Mouse (Mus musculus): ENCODE data around the gene Tmem260. TPM values are rescaled to one million over a fixed set of nuclear protein-coding genes. Genes with fewer than 3 reads are reported as not detected.
A peak's percentile ranks its signal among the peaks of the same experiment; 100 is the strongest.
"Not testable (repeated sequence)": the region's sequence is repeated elsewhere in the genome, so short reads cannot be mapped to it uniquely, and the experiment has no call there.

Gene Tmem260
- polyA plus RNA-seq, 1 experiment from 2014 or later = 10.0 TPM

DNA sequence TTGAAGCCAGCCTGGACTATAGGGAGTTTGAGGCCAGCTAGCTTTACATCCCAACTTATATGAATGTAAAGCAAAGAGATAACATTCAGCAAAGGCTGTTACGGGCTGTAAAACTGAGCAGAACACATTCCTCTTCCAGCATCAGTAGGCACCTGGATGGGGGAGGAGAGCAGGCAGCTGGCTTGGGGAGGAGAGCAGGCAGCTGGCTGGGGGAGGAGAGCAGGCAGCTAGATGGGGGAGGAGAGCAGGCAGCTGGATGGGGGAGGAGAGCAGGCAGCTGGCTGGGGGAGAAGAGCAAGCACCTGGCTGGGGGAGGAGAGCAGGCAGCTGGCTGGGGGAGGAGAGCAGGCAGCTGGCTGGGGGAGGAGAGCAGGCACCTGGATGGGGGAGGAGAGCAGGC is 29.4 kb downstream of the Tmem260 start:
- WGBS = 74% methylated on average over 1 of the region's 1 CpGs
- Histone ChIP-seq H3K36me3 (ENCODE audit: insufficient read depth, low read length) (no peaks in the 10 kb centered on the region; the same call in 1 of the 2 replicates), H3K4me2 (replicated peaks; ENCODE audit: low read depth, low read length) (no peak overlapping the region), H3K9me3 (ENCODE audit: low read length) (no peaks in the 10 kb centered on the region), H3K4me1 (ENCODE audit: insufficient read depth, low read depth, low read length) (no peaks in the 10 kb centered on the region), H3K27ac (ENCODE audit: low read length) (no peak overlapping the region), H3K27me3 (replicated peaks; ENCODE audit: insufficient read depth, low read length) (no peaks in the 10 kb centered on the region), H3K4me3 (ENCODE audit: low read depth, low read length) (no peak overlapping the region), H3K9ac (replicated peaks; ENCODE audit: low read depth) (no peak overlapping the region)
- DNase-seq (ENCODE audit: low spot score) (no peak), ATAC-seq (no peak)
- TF ChIP-seq EP300 (IDR thresholded peaks at IDR 0.05) = no peak
- no peak for TF ChIP-seq CTCF (IDR thresholded peaks at IDR 0.05)

DNA sequence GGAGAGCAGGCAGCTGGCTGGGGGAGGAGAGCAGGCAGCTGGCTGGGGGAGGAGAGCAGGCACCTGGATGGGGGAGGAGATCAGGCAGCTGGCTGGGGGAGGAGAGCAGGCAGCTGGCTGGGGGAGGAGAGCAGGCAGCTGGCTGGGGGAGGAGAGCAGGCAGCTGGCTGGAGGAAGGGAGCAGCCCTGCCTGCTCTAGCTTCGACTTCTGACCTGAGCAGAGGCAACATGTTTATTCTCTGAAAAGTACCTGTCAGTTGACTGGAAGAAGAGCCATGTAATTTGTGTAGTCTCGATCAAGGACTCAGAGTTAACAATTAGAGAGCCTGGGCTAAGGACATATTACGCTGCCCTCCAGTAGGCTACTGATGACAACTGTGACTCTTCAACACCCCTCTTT is 29.9 kb downstream of the Tmem260 start:
- 40% methylated on average over 3 of the region's 3 CpGs for WGBS

DNA sequence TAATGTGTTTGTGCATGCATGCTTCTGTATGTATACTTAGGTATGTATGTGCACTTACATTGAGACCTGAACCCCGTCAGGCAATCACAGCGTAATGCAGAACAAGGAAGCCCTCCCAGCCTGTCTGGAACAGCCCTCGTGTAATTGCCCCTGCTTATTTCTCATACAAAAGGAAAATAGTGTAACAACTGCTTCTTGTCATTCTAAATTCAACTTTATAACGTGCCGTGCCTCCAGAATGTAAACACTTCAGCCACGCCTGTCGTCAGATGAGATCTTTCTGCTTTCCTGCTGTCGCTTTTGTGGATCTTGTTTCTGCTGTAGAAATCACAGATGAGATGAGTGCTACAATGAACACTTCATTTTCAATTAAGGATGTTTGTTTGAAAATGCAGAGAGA is 30.4 kb downstream of the Tmem260 start:
- H3K4me3 ChIP-seq (ENCODE audit: low read depth, low read length) = no peak overlapping the region
- peak; percentile 74 for DNase-seq (ENCODE audit: low spot score)
- H3K4me2 ChIP-seq (replicated peaks; ENCODE audit: low read depth, low read length) = no peak overlapping the region
- no peaks in the 10 kb centered on the region for H3K4me1 ChIP-seq (ENCODE audit: insufficient read depth, low read depth, low read length)
- TF ChIP-seq CTCF (IDR thresholded peaks at IDR 0.05) (no peak), EP300 (IDR thresholded peaks at IDR 0.05) (peak; percentile 43)
- no peaks in the 10 kb centered on the region; the same call in 1 of the 2 replicates for H3K36me3 ChIP-seq (ENCODE audit: insufficient read depth, low read length)
- H3K9ac ChIP-seq (replicated peaks; ENCODE audit: low read depth) = no peak overlapping the region
- H3K9me3 ChIP-seq (ENCODE audit: low read length) = no peaks in the 10 kb centered on the region
- 0 out of 2 replicates have a peak overlapping the region, but pooled peaks have one; percentile 54 for H3K27ac ChIP-seq (ENCODE audit: low read length)
- 26% methylated on average over 8 of the region's 8 CpGs for WGBS
- H3K27me3 ChIP-seq (replicated peaks; ENCODE audit: insufficient read depth, low read length) = no peaks in the 10 kb centered on the region
- peak; percentile 82 for ATAC-seq

More for the DNA sequence above, 29.9 kb downstream of the Tmem260 start:
- H3K36me3 ChIP-seq (ENCODE audit: insufficient read depth, low read length); H3K9me3 ChIP-seq (ENCODE audit: low read length); H3K4me3 ChIP-seq (ENCODE audit: low read depth, low read length); H3K9ac ChIP-seq (replicated peaks; ENCODE audit: low read depth); H3K4me1 ChIP-seq (ENCODE audit: insufficient read depth, low read depth, low read length); H3K4me2 ChIP-seq (replicated peaks; ENCODE audit: low read depth, low read length); H3K27me3 ChIP-seq (replicated peaks; ENCODE audit: insufficient read depth, low read length): not testable (repeated sequence)
- peak; percentile 38 for ATAC-seq
- H3K27ac ChIP-seq (ENCODE audit: low read length) = peak overlapping the region; percentile 54; the same call in 1 of the 2 replicates
- DNase-seq (ENCODE audit: low spot score) = peak; percentile 25

DNA sequence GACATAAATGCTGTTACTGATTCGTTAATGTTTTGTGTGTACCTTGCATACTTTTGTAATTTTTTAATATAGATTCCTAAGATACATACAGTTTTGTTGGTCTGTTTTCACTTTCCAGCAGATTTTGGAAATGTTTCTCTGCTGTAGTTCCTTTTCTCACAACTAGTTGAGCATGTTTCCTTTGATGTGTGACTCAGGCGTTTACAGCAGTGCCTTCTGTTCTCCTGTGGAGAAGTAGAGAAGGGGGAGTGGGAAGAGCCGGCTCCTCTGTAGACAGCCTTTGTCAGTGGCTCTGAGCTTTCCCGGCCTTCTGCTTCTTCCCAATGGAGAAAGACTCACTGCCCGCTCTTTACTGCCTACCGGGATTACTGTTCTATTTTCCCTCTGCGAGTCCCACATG is 35.7 kb downstream of the Tmem260 start:
- Histone ChIP-seq H3K9me3 (ENCODE audit: low read length) (no peaks in the 10 kb centered on the region), H3K36me3 (ENCODE audit: insufficient read depth, low read length) (no peaks in the 10 kb centered on the region; the same call in 1 of the 2 replicates), H3K4me1 (ENCODE audit: insufficient read depth, low read depth, low read length) (no peaks in the 10 kb centered on the region), H3K4me2 (replicated peaks; ENCODE audit: low read depth, low read length) (no peak overlapping the region), H3K9ac (replicated peaks; ENCODE audit: low read depth) (no peak overlapping the region), H3K27me3 (replicated peaks; ENCODE audit: insufficient read depth, low read length) (no peaks in the 10 kb centered on the region), H3K4me3 (ENCODE audit: low read depth, low read length) (no peak overlapping the region), H3K27ac (ENCODE audit: low read length) (no peak overlapping the region)
- TF ChIP-seq EP300 (IDR thresholded peaks at IDR 0.05) = no peak
- no peak for TF ChIP-seq CTCF (IDR thresholded peaks at IDR 0.05)
- no peak for DNase-seq (ENCODE audit: low spot score)
- ATAC-seq = no peak
- WGBS = 65% methylated on average over 7 of the region's 7 CpGs

DNA sequence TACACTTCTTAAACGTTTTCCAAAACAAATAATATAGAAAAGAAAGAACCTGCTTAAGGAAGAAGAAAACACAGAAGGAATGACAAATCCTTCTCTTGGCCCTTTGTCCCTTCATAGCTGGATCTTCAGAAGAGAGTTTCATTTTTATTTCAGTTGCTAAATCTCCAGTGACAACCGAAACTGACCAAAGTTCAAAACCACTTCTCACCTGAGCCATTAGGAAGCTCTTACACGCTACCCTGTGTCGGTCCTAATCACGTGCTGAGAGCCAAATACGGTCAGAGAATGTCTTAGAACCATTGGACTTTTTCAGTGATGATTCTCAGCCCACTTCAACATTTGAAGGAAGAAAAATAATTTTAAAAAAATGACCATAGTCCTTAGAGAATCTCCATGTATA is 36.8 kb downstream of the Tmem260 start:
- H3K27ac ChIP-seq (ENCODE audit: low read length) = no peak overlapping the region
- H3K36me3 ChIP-seq (ENCODE audit: insufficient read depth, low read length) = no peaks in the 10 kb centered on the region; the same call in 1 of the 2 replicates
- H3K4me1 ChIP-seq (ENCODE audit: insufficient read depth, low read depth, low read length) = no peaks in the 10 kb centered on the region
- H3K4me3 ChIP-seq (ENCODE audit: low read depth, low read length) = no peak overlapping the region
- H3K9ac ChIP-seq (replicated peaks; ENCODE audit: low read depth) = no peak overlapping the region
- ATAC-seq (no peak), DNase-seq (ENCODE audit: low spot score) (no peak)
- no peaks in the 10 kb centered on the region for H3K9me3 ChIP-seq (ENCODE audit: low read length)
- TF ChIP-seq CTCF (IDR thresholded peaks at IDR 0.05) = no peak
- no peak for TF ChIP-seq EP300 (IDR thresholded peaks at IDR 0.05)
- no peak overlapping the region for H3K4me2 ChIP-seq (replicated peaks; ENCODE audit: low read depth, low read length)
- 88% methylated on average over 6 of the region's 6 CpGs for WGBS
- H3K27me3 ChIP-seq (replicated peaks; ENCODE audit: insufficient read depth, low read length) = no peaks in the 10 kb centered on the region

DNA sequence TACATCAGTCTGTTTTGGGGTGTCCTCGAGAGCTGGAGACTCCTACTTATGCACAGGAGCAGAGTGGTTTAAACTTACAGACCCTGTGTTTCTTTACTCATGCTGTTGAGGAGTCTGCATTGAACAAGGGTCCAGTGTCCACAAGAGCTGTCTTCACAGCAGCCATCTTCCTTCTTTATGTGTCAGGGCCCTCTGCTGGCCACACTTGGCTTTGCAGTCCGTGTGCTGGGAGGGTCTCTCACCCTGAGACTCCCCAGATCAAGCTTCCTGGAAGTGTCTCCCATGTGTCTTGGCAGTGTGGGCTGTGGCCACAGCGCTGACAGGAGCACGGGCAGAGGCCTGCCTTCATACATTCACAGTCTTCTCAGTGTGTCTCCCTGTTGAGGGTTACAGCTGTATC is 48.0 kb downstream of the Tmem260 start:
- H3K36me3 ChIP-seq (ENCODE audit: insufficient read depth, low read length) = peaks cover 10% of the 10 kb centered on the region; the same call in 1 of the 2 replicates
- H3K4me3 ChIP-seq (ENCODE audit: low read depth, low read length) = no peak overlapping the region
- no peak overlapping the region for H3K4me2 ChIP-seq (replicated peaks; ENCODE audit: low read depth, low read length)
- no peaks in the 10 kb centered on the region for H3K4me1 ChIP-seq (ENCODE audit: insufficient read depth, low read depth, low read length)
- DNase-seq (ENCODE audit: low spot score) (peak; percentile 61), ATAC-seq (peak; percentile 19)
- H3K9me3 ChIP-seq (ENCODE audit: low read length) = no peaks in the 10 kb centered on the region
- TF ChIP-seq EP300 (IDR thresholded peaks at IDR 0.05) = no peak
- peak; percentile 91 for TF ChIP-seq CTCF (IDR thresholded peaks at IDR 0.05)
- H3K9ac ChIP-seq (replicated peaks; ENCODE audit: low read depth) = no peak overlapping the region
- H3K27ac ChIP-seq (ENCODE audit: low read length) = no peak overlapping the region
- WGBS = 16% methylated on average over 4 of the region's 4 CpGs
- no peaks in the 10 kb centered on the region for H3K27me3 ChIP-seq (replicated peaks; ENCODE audit: insufficient read depth, low read length)

DNA sequence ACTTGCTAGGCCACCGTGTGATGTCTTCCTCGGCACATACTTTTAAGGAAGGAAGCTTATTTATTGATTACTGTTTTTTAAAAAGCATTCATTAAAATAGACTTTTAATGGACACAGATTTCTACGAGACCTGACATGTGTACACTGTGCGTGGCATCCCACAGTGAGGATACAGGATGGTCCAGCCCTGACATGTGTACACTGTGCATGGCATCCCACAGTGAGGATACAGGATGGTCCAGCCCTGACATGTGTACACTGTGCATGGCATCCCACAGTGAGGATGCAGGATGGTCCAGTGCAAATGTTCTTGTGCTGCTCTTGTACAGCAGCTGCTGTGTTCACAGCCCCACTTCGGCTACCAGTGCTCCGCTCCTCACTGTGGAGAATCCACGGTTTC is 56.6 kb downstream of the Tmem260 start:
- Histone ChIP-seq H3K9ac (replicated peaks; ENCODE audit: low read depth) (no peak overlapping the region), H3K4me1 (ENCODE audit: insufficient read depth, low read depth, low read length) (no peaks in the 10 kb centered on the region)

More for the DNA sequence above, 56.6 kb downstream of the Tmem260 start:
- TF ChIP-seq CTCF (IDR thresholded peaks at IDR 0.05) = no peak
- no peak for TF ChIP-seq EP300 (IDR thresholded peaks at IDR 0.05)
- peaks cover under 1% of the 10 kb centered on the region; the same call in 1 of the 2 replicates for H3K36me3 ChIP-seq (ENCODE audit: insufficient read depth, low read length)
- no peak overlapping the region for H3K27ac ChIP-seq (ENCODE audit: low read length)
- DNase-seq (ENCODE audit: low spot score) (no peak), ATAC-seq (no peak)
- no peaks in the 10 kb centered on the region for H3K9me3 ChIP-seq (ENCODE audit: low read length)
- WGBS = 88% methylated on average over 7 of the region's 7 CpGs
- H3K4me2 ChIP-seq (replicated peaks; ENCODE audit: low read depth, low read length) = no peak overlapping the region
- H3K27me3 ChIP-seq (replicated peaks; ENCODE audit: insufficient read depth, low read length) = no peaks in the 10 kb centered on the region
- H3K4me3 ChIP-seq (ENCODE audit: low read depth, low read length) = no peak overlapping the region
